Mouse (Mus musculus): ENCODE results near the gene A630095N17Rik. TPM values are rescaled to one million over a fixed set of nuclear protein-coding genes. Genes with fewer than 3 reads are reported as not detected.
A peak's percentile ranks its signal among the peaks of the same experiment; 100 is the strongest.

The A630095N17Rik gene
- total RNA-seq, 1 experiment = not detected

DNA sequence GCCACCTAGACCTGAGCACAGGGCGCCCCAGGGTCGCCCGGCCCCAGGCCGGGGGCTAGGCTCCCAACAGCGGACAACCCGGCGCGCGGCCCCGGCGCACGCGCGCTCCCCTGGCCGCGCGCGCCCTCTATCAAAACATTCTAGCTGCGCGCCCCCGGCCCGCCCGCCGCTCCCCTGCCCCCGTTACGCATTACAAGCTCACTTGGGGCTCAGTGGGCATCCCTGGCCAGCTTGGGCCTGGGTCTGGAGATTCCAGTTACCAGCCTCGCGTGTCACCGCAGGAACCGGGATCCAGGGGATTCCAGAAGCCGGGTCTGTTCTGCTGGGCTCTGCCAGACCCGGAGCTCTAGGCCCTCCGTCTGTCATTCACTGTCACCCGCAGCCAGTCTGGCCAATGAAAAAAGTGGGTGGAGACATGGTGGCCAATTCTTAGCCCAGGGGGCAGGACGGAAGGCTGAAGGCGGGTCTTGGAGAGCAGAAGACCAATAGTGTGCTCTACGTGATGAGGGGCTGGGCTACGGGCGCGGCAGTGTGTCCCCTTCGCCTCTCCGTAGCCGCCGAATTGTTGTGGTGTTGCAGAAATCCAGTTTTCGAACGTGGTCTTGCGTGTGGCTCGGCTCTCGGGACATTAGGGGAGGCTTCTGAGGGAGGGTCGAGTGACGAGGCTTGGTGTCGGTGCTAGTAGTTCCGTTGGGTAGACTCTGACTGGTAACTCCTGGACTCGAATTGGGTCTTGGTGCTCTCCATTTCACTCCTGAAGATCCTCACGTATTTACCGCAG, 40.1 kb downstream of the A630095N17Rik start, which contains the start of the genes Ankzf1 and Atg9a:
Gene Ankzf1 (plus strand): TSS at position 530 of the 781 bp plus-strand sequence.
Gene Atg9a (minus strand): TSS at position 575 of the 781 bp plus-strand sequence.
- Histone ChIP-seq H3K27ac (ENCODE audit: insufficient read depth, low read depth, low read length, poor library complexity, severe bottlenecking) (peak within 1 kb of the TSS; percentile 23), H3K36me3 (ENCODE audit: control insufficient read depth, insufficient read depth, low read length, poor library complexity, severe bottlenecking) (peaks cover 10% of the 10 kb centered on the region), H3K9me3 (ENCODE audit: control insufficient read depth, insufficient read depth, low read depth, low read length) (no peaks in the 10 kb centered on the region), H3K4me1 (ENCODE audit: control insufficient read depth in 2 of 2, insufficient read depth in 2 of 2, low read length in 2 of 2, poor library complexity in 1 of 2) (peaks cover 2 to 6% of the 10 kb centered on the region in 2 experiments; a peak in 1 of 4 replicates), H3K4me3 (ENCODE audit: insufficient read depth in 1 of 2, low read depth in 1 of 2, low read length in 2 of 2, poor library complexity in 1 of 2, severe bottlenecking in 1 of 2) (peak within 1 kb of the TSS; percentile 88 to 98), H3K9ac (ENCODE audit: insufficient read depth, low read depth, low read length, poor library complexity, severe bottlenecking) (peak within 1 kb of the TSS; percentile 89)
- in situ Hi-C loops (cut with MboI; ENCODE audit: low sequenced_read_pairs in 2 of 2, unreplicated experiment in 2 of 2) = no loop called here
- TF ChIP-seq HCFC1 (IDR thresholded peaks at IDR 0.05; ENCODE audit: borderline replicate concordance, insufficient read depth, low read length) (peak; percentile 65; the same call in 1 of the 2 replicates), CHD2 (IDR thresholded peaks at IDR 0.05; ENCODE audit: low read depth, low read length) (peak; percentile 64; the same call in 1 of the 2 replicates), ZNF384 (IDR thresholded peaks at IDR 0.05; ENCODE audit: low read depth, low read length) (no peak), ZC3H11A (IDR thresholded peaks at IDR 0.05; ENCODE audit: borderline replicate concordance, low read depth, low read length) (no peak), MAFK (IDR thresholded peaks at IDR 0.05; ENCODE audit: insufficient read depth, low read depth, low read length) (no peak)
- peak; percentile 98 for DNase-seq (ENCODE audit: low read depth, low spot score)

DNA sequence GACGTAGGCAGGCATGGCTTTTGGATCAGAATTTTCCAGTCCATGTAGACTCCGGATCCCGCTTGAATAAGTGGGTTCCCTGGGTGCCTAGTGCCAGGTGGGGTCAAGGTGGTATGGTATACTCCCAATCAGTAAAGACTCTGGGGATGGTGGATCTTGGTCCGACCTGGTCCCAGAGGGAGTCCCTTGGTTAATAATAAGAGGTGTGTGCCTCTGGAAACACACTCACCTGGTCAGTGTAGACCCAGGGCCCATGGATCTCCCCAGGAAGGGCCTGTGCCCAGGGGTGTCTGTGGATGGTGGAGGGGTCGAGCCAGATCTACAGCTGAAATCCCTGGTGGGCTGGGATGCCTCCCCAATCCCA, 40.7 kb downstream of the A630095N17Rik start:
- Histone ChIP-seq H3K4me1 (ENCODE audit: control insufficient read depth in 2 of 2, insufficient read depth in 2 of 2, low read length in 2 of 2, poor library complexity in 1 of 2) (peaks cover 2 to 6% of the 10 kb centered on the region in 2 experiments; a peak in 1 of 4 replicates), H3K36me3 (ENCODE audit: control insufficient read depth, insufficient read depth, low read length, poor library complexity, severe bottlenecking) (peaks cover 6% of the 10 kb centered on the region), H3K9me3 (ENCODE audit: control insufficient read depth, insufficient read depth, low read depth, low read length) (no peaks in the 10 kb centered on the region), H3K4me3 (ENCODE audit: insufficient read depth in 1 of 2, low read depth in 1 of 2, low read length in 2 of 2, poor library complexity in 1 of 2, severe bottlenecking in 1 of 2) (peak overlapping the region; percentile 88 to 98), H3K9ac (ENCODE audit: insufficient read depth, low read depth, low read length, poor library complexity, severe bottlenecking) (peak overlapping the region; percentile 89), H3K27ac (ENCODE audit: insufficient read depth, low read depth, low read length, poor library complexity, severe bottlenecking) (no peak overlapping the region)
- in situ Hi-C loops (cut with MboI; ENCODE audit: low sequenced_read_pairs in 2 of 2, unreplicated experiment in 2 of 2) = no loop called here
- TF ChIP-seq ZNF384 (IDR thresholded peaks at IDR 0.05; ENCODE audit: low read depth, low read length) (no peak), CHD2 (IDR thresholded peaks at IDR 0.05; ENCODE audit: low read depth, low read length) (no peak), MAFK (IDR thresholded peaks at IDR 0.05; ENCODE audit: insufficient read depth, low read depth, low read length) (no peak), ZC3H11A (IDR thresholded peaks at IDR 0.05; ENCODE audit: borderline replicate concordance, low read depth, low read length) (no peak), HCFC1 (IDR thresholded peaks at IDR 0.05; ENCODE audit: borderline replicate concordance, insufficient read depth, low read length) (no peak)
- DNase-seq (ENCODE audit: low read depth, low spot score) = no peak

DNA sequence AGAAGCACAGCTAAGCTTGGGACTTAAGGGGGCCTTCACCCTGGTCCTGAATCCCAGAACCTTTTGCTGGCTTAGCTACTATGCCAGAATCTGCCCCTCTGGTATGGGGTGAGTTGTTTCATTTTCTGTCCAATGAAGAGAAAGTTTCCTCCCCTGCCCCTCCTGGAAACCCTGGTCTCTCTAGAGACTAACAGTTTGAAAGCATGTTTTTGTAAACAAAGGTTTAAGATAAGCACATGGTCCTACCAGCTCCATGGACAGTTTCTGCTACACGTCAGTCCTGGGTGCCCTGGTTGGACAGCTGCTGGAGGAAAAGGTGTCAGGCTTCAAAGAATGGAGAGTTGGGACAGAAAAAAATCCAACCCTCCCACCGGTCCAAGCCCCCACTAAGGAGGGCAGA, 41.3 kb downstream of the A630095N17Rik start:
- in situ Hi-C loops (cut with MboI; ENCODE audit: low sequenced_read_pairs in 2 of 2, unreplicated experiment in 2 of 2) = no loop called here
- TF ChIP-seq ZNF384 (IDR thresholded peaks at IDR 0.05; ENCODE audit: low read depth, low read length) = no peak
- no peak for TF ChIP-seq CHD2 (IDR thresholded peaks at IDR 0.05; ENCODE audit: low read depth, low read length)
- TF ChIP-seq ZC3H11A (IDR thresholded peaks at IDR 0.05; ENCODE audit: borderline replicate concordance, low read depth, low read length) = no peak
- no peak for TF ChIP-seq HCFC1 (IDR thresholded peaks at IDR 0.05; ENCODE audit: borderline replicate concordance, insufficient read depth, low read length)
- no peak for TF ChIP-seq MAFK (IDR thresholded peaks at IDR 0.05; ENCODE audit: insufficient read depth, low read depth, low read length)
- Histone ChIP-seq H3K9me3 (ENCODE audit: control insufficient read depth, insufficient read depth, low read depth, low read length) (no peaks in the 10 kb centered on the region), H3K36me3 (ENCODE audit: control insufficient read depth, insufficient read depth, low read length, poor library complexity, severe bottlenecking) (peaks cover 2% of the 10 kb centered on the region), H3K4me3 (ENCODE audit: insufficient read depth in 1 of 2, low read depth in 1 of 2, low read length in 2 of 2, poor library complexity in 1 of 2, severe bottlenecking in 1 of 2) (no peak overlapping the region), H3K27ac (ENCODE audit: insufficient read depth, low read depth, low read length, poor library complexity, severe bottlenecking) (no peak overlapping the region), H3K9ac (ENCODE audit: insufficient read depth, low read depth, low read length, poor library complexity, severe bottlenecking) (no peak overlapping the region), H3K4me1 (ENCODE audit: control insufficient read depth in 2 of 2, insufficient read depth in 2 of 2, low read length in 2 of 2, poor library complexity in 1 of 2) (peaks cover 2 to 6% of the 10 kb centered on the region in 2 experiments; a peak in 1 of 4 replicates)
- DNase-seq (ENCODE audit: low read depth, low spot score) = no peak

DNA sequence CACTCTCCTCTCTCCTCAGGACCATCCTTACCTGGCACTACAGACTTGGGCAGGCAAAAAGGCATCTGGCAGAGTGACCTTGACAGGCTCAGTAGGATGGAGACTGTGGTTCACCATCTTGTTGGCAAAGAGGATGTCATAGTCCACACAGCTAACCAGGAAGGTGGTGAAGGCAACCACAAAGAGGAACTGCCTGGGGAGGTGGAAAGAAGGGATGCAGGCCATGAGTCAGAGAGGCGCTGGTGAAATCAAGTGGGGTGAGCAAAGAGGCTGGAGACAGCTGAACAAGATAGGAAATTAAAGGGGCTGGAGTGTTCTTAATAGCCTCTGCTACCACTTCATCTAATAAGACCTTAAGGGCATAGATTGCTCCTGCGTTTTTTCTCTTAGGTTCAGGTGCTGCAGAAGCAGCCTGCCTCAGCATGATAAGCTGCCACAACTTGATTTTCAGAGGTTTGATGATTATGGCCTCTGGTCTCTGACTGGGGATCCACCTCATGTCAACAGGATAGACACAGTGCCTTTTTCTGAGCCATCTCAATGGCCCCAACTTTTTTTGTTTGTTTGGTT, 43.9 kb downstream of the A630095N17Rik start:
- no peak overlapping the region for H3K27ac ChIP-seq (ENCODE audit: insufficient read depth, low read depth, low read length, poor library complexity, severe bottlenecking)
- no peak overlapping the region for H3K9ac ChIP-seq (ENCODE audit: insufficient read depth, low read depth, low read length, poor library complexity, severe bottlenecking)
- peaks cover 3% of the 10 kb centered on the region; the same call in 1 of the 2 replicates for H3K36me3 ChIP-seq (ENCODE audit: control insufficient read depth, insufficient read depth, low read length, poor library complexity, severe bottlenecking)
- TF ChIP-seq HCFC1 (IDR thresholded peaks at IDR 0.05; ENCODE audit: borderline replicate concordance, insufficient read depth, low read length) (no peak), CHD2 (IDR thresholded peaks at IDR 0.05; ENCODE audit: low read depth, low read length) (no peak), ZC3H11A (IDR thresholded peaks at IDR 0.05; ENCODE audit: borderline replicate concordance, low read depth, low read length) (no peak), ZNF384 (IDR thresholded peaks at IDR 0.05; ENCODE audit: low read depth, low read length) (no peak), MAFK (IDR thresholded peaks at IDR 0.05; ENCODE audit: insufficient read depth, low read depth, low read length) (no peak)
- no peak for DNase-seq (ENCODE audit: low read depth, low spot score)
- H3K9me3 ChIP-seq (ENCODE audit: control insufficient read depth, insufficient read depth, low read depth, low read length) = no peaks in the 10 kb centered on the region
- in situ Hi-C loops (cut with MboI; ENCODE audit: low sequenced_read_pairs in 2 of 2, unreplicated experiment in 2 of 2) = no loop called here
- peaks cover 2 to 3% of the 10 kb centered on the region in 2 experiments; a peak in 1 of 4 replicates for H3K4me1 ChIP-seq (ENCODE audit: control insufficient read depth in 2 of 2, insufficient read depth in 2 of 2, low read length in 2 of 2, poor library complexity in 1 of 2)
- H3K4me3 ChIP-seq (ENCODE audit: insufficient read depth in 1 of 2, low read depth in 1 of 2, low read length in 2 of 2, poor library complexity in 1 of 2, severe bottlenecking in 1 of 2) = no peak overlapping the region

Measured in ES-E14 (cell line).